Mouse (Mus musculus) limb, embryonic 12.5 days (tissue): ENCODE measurements around the gene Wipf2. TPM values are rescaled to one million over a fixed set of nuclear protein-coding genes. Genes with fewer than 3 reads are reported as not detected.

ENCODE experiments used
- ATAC-seq: fragments of 200-750 bp; cut with Nextera tagmentation; 2 replicates; pipeline ENCODE4 v1.8.0; 2017; ENCODE audit warnings: low read depth, moderate TSS enrichment; ENCODE audit not compliant: insufficient number of reproducible peaks, insufficient read depth, low FRiP score, low TSS enrichment
- H3K27ac ChIP-seq: fragments of 300-500 bp; sonication (generic); 2 replicates; pipeline ENCODE4 v1.5.1; 2016; ENCODE audit warnings: mild to moderate bottlenecking, moderate library complexity
- H3K27me3 ChIP-seq: fragments of 300-500 bp; sonication (generic); 2 replicates; pipeline ENCODE4 v1.6.1; 2016; ENCODE audit warnings: mild to moderate bottlenecking, moderate library complexity
- H3K36me3 ChIP-seq: fragments of 300-500 bp; sonication (generic); 2 replicates; pipeline ENCODE4 v1.6.1; 2016; ENCODE audit warnings: mild to moderate bottlenecking, moderate library complexity
- H3K4me1 ChIP-seq: fragments of 300-500 bp; sonication (generic); replicated peaks from 2 replicates; pipeline ENCODE4 v1.6.1; 2016
- H3K4me2 ChIP-seq: fragments of 300-500 bp; sonication (generic); 2 replicates; pipeline ENCODE4 v1.6.1; 2016; ENCODE audit warnings: mild to moderate bottlenecking, moderate library complexity
- H3K4me3 ChIP-seq: fragments of 300-500 bp; sonication (generic); replicated peaks from 2 replicates; pipeline ENCODE4 v1.5.1; 2016; ENCODE audit warnings: mild to moderate bottlenecking
- H3K9ac ChIP-seq: fragments of 300-500 bp; sonication (generic); replicated peaks from 2 replicates; pipeline ENCODE4 v1.6.1; 2016; ENCODE audit warnings: mild to moderate bottlenecking, moderate library complexity
- H3K9me3 ChIP-seq: fragments of 300-500 bp; sonication (generic); 2 replicates; pipeline ENCODE4 v1.6.1; 2016; ENCODE audit warnings: mild to moderate bottlenecking, moderate library complexity
- WGBS: fragments of 180-500 bp; shearing (Covaris S2); methylation state at CpG from one replicate; pipeline ENCODE4 v1.1.7; 2016; 5-methylcytosine and 5-hydroxymethylcytosine counted together
- polyA plus RNA-seq: library from polyadenylated mRNA; unstranded; fragments of >200 nt; fragmentation: Nextera tagmentation; extraction: Ambion mirVana; gene quantifications from 2 replicates; pipeline ENCODE4 v1.2.1, GENCODE M21; 2016

The Wipf2 gene
- polyA plus RNA-seq, 1 experiment from 2014 or later = 5.8 TPM

GRCm38 (mm10) chr11:98854659-98855058, 8.8 kb upstream of the Wipf2 start:
- H3K27ac ChIP-seq = no peak overlapping the region
- no peak overlapping the region for H3K4me3 ChIP-seq
- H3K9me3 ChIP-seq = no peaks in the 10 kb centered on the region
- H3K36me3 ChIP-seq = no peaks in the 10 kb centered on the region
- 89% methylated on average over 2 of the region's 2 CpGs for WGBS
- ATAC-seq = no peak
- H3K9ac ChIP-seq = no peak overlapping the region
- H3K4me1 ChIP-seq = peaks cover 30% of the 10 kb centered on the region
- H3K4me2 ChIP-seq = no peak overlapping the region
- 0 out of 2 replicates have a peak, but pooled peaks cover 4% of the 10 kb centered on the region for H3K27me3 ChIP-seq

- 38% methylated on average over 14 of the region's 14 CpGs for WGBS
- H3K27me3 ChIP-seq = no peaks in the 10 kb centered on the region
- no peak overlapping the region for H3K4me3 ChIP-seq
- H3K9ac ChIP-seq = no peak overlapping the region
- no peaks in the 10 kb centered on the region for H3K9me3 ChIP-seq
- H3K36me3 ChIP-seq = no peaks in the 10 kb centered on the region
- no peak for ATAC-seq
- H3K4me2 ChIP-seq = no peak overlapping the region
- no peak overlapping the region for H3K27ac ChIP-seq
- peaks cover 4% of the 10 kb centered on the region; the same call in 1 of the 2 replicates for H3K4me1 ChIP-seq
These were observed 4.4 kb upstream of the Wipf2 start for GRCm38 (mm10) chr11:98858759-98859731.

- H3K9me3 ChIP-seq = no peaks in the 10 kb centered on the region
- peak overlapping the region; percentile 62 for H3K4me3 ChIP-seq
- peak overlapping the region; percentile 61 for H3K4me2 ChIP-seq
- H3K27me3 ChIP-seq = no peaks in the 10 kb centered on the region
- H3K27ac ChIP-seq = peak overlapping the region; percentile 95
- peak; percentile 64 for ATAC-seq
- peaks cover 8% of the 10 kb centered on the region for H3K4me1 ChIP-seq
- under 1% methylated on average over 35 of the region's 39 CpGs for WGBS
- peak overlapping the region; percentile 71 for H3K9ac ChIP-seq
- H3K36me3 ChIP-seq = peaks cover 31% of the 10 kb centered on the region
These were observed 452 bp downstream of the Wipf2 start for GRCm38 (mm10) chr11:98863751-98864429.

GRCm38 (mm10) chr11:98867293-98867692, 3.9 kb downstream of the Wipf2 start:
- H3K9me3 ChIP-seq = no peaks in the 10 kb centered on the region
- no peak for ATAC-seq
- H3K4me2 ChIP-seq = no peak overlapping the region
- no peak overlapping the region for H3K4me3 ChIP-seq
- H3K36me3 ChIP-seq = peaks cover 54% of the 10 kb centered on the region
- WGBS = 95% methylated on average over 12 of the region's 12 CpGs
- H3K27me3 ChIP-seq = no peaks in the 10 kb centered on the region
- peaks cover 13% of the 10 kb centered on the region for H3K4me1 ChIP-seq
- no peak overlapping the region for H3K9ac ChIP-seq
- no peak overlapping the region for H3K27ac ChIP-seq

- Histone ChIP-seq H3K27me3 (no peaks in the 10 kb centered on the region), H3K4me1 (peaks cover 5% of the 10 kb centered on the region; the same call in 1 of the 2 replicates), H3K4me3 (no peak overlapping the region), H3K9me3 (no peaks in the 10 kb centered on the region), H3K9ac (no peak overlapping the region), H3K4me2 (no peak overlapping the region), H3K36me3 (peaks cover 70% of the 10 kb centered on the region), H3K27ac (no peak overlapping the region)
- WGBS = 90% methylated on average over 8 of the region's 8 CpGs
- ATAC-seq = no peak
These were observed 6.5 kb downstream of the Wipf2 start for GRCm38 (mm10) chr11:98869906-98870305.

GRCm38 (mm10) chr11:98870791-98871190, 7.4 kb downstream of the Wipf2 start:
- ATAC-seq = no peak
- no peak overlapping the region for H3K9ac ChIP-seq
- H3K4me1 ChIP-seq = peaks cover 5% of the 10 kb centered on the region; the same call in 1 of the 2 replicates
- H3K4me3 ChIP-seq = no peak overlapping the region
- no peaks in the 10 kb centered on the region for H3K27me3 ChIP-seq
- H3K27ac ChIP-seq = no peak overlapping the region
- 85% methylated on average over 5 of the region's 5 CpGs for WGBS
- H3K36me3 ChIP-seq = peaks cover 74% of the 10 kb centered on the region
- no peak overlapping the region for H3K4me2 ChIP-seq
- no peaks in the 10 kb centered on the region for H3K9me3 ChIP-seq

- H3K4me3 ChIP-seq = no peak overlapping the region
- no peak overlapping the region for H3K4me2 ChIP-seq
- no peak overlapping the region for H3K27ac ChIP-seq
- no peak overlapping the region for H3K9ac ChIP-seq
- 66% methylated on average over 4 of the region's 4 CpGs for WGBS
- no peak for ATAC-seq
- peaks cover 68% of the 10 kb centered on the region for H3K36me3 ChIP-seq
- H3K4me1 ChIP-seq = peaks cover 5% of the 10 kb centered on the region; the same call in 1 of the 2 replicates
- no peaks in the 10 kb centered on the region for H3K9me3 ChIP-seq
- no peaks in the 10 kb centered on the region for H3K27me3 ChIP-seq
These were observed 8.0 kb downstream of the Wipf2 start for GRCm38 (mm10) chr11:98871416-98871815.

GRCm38 (mm10) chr11:98872040-98872439, 8.6 kb downstream of the Wipf2 start:
- H3K27me3 ChIP-seq = no peaks in the 10 kb centered on the region
- H3K4me3 ChIP-seq = no peak overlapping the region
- no peaks in the 10 kb centered on the region for H3K9me3 ChIP-seq
- H3K27ac ChIP-seq = no peak overlapping the region
- no peak overlapping the region for H3K4me2 ChIP-seq
- no peak overlapping the region for H3K9ac ChIP-seq
- no peak for ATAC-seq
- WGBS = 63% methylated on average over 4 of the region's 4 CpGs
- peaks cover 5% of the 10 kb centered on the region; the same call in 1 of the 2 replicates for H3K4me1 ChIP-seq
- peaks cover 62% of the 10 kb centered on the region for H3K36me3 ChIP-seq

GRCm38 (mm10) chr11:98873900-98874299, 10.5 kb downstream of the Wipf2 start:
- Histone ChIP-seq H3K9ac (no peak overlapping the region), H3K4me3 (no peak overlapping the region), H3K4me1 (peaks cover 13% of the 10 kb centered on the region; the same call in 1 of the 2 replicates), H3K27ac (no peak overlapping the region), H3K4me2 (no peak overlapping the region), H3K9me3 (no peaks in the 10 kb centered on the region), H3K27me3 (no peaks in the 10 kb centered on the region), H3K36me3 (peaks cover 49% of the 10 kb centered on the region)
- WGBS = 95% methylated on average over 9 of the region's 9 CpGs
- no peak for ATAC-seq

- H3K9me3 ChIP-seq = no peaks in the 10 kb centered on the region
- no peak overlapping the region for H3K9ac ChIP-seq
- H3K4me1 ChIP-seq = 0 out of 2 replicates have a peak, but pooled peaks cover 8% of the 10 kb centered on the region
- H3K27me3 ChIP-seq = no peaks in the 10 kb centered on the region
- H3K27ac ChIP-seq = no peak overlapping the region
- 82% methylated on average over 9 of the region's 9 CpGs for WGBS
- no peak overlapping the region for H3K4me2 ChIP-seq
- no peak for ATAC-seq
- H3K36me3 ChIP-seq = peaks cover 41% of the 10 kb centered on the region
- no peak overlapping the region for H3K4me3 ChIP-seq
These were observed 13.6 kb downstream of the Wipf2 start for GRCm38 (mm10) chr11:98877001-98877400.

- H3K27me3 ChIP-seq = no peaks in the 10 kb centered on the region
- WGBS = 99% methylated on average over 3 of the region's 3 CpGs
- ATAC-seq = no peak
- H3K4me3 ChIP-seq = no peak overlapping the region
- H3K27ac ChIP-seq = no peak overlapping the region
- no peaks in the 10 kb centered on the region for H3K9me3 ChIP-seq
- H3K4me2 ChIP-seq = no peak overlapping the region
- H3K36me3 ChIP-seq = peaks cover 84% of the 10 kb centered on the region
- H3K9ac ChIP-seq = no peak overlapping the region
- peaks cover 6% of the 10 kb centered on the region; the same call in 1 of the 2 replicates for H3K4me1 ChIP-seq
These were observed 24.3 kb downstream of the Wipf2 start for GRCm38 (mm10) chr11:98887703-98888102.
